In genomic region chr5:115487942-115488580, GRCm38 (mm10) we compare ENCODE assay signal across 11 mouse cellular contexts. TPM values are rescaled to one million over a fixed set of nuclear protein-coding genes. Genes with fewer than 3 reads are reported as not detected.
DNase-seq lines count a peak whose midpoint lies in the region; ATAC-seq lines count a peak whose summit lies in the region.
"Had no signal": no experiment of that assay in that cellular context is flagged by ENCODE, and none has a peak within 500 bp of the region (broad histone marks: within the 10 kb centered on the region; RNA-seq: fewer than 3 reads in every experiment).

No protein-coding gene starts in this region.

- H3K27ac ChIP-seq in hindbrain, embryonic 10.5 days: 0 out of 2 replicates have a peak overlapping the region, but pooled peaks have one; percentile 100
- H3K27ac ChIP-seq in hindbrain, embryonic 11.5 days (ENCODE audit: low read depth, low read length): no peak overlapping the region
- peak overlapping the region; percentile 100; the same call in 1 of the 2 replicates for H3K27ac ChIP-seq in liver, embryonic 12.5 days

- WGBS in hindbrain, embryonic 10.5 days: 73% methylated on average over 9 of the region's 9 CpGs
- 72% methylated on average over 9 of the region's 9 CpGs for WGBS in hindbrain, embryonic 11.5 days
- WGBS in liver, embryonic 12.5 days (ENCODE audit: insufficient replicate concordance): 58% methylated on average over 9 of the region's 9 CpGs

- H3K4me2 ChIP-seq in hindbrain, embryonic 11.5 days (replicated peaks; ENCODE audit: low read depth, low read length): no peak overlapping the region
- H3K4me2 ChIP-seq in liver, embryonic 12.5 days: peak overlapping the region; percentile 70

- H3K27me3 ChIP-seq in hindbrain, embryonic 10.5 days (ENCODE audit: insufficient read depth, poor library complexity, severe bottlenecking): peaks cover 5% of the 10 kb centered on the region
- no peaks in the 10 kb centered on the region for H3K27me3 ChIP-seq in hindbrain, embryonic 11.5 days (ENCODE audit: control insufficient read depth, insufficient read depth, low read length)
- 0 out of 2 replicates have a peak, but pooled peaks cover 3% of the 10 kb centered on the region for H3K27me3 ChIP-seq in liver, embryonic 12.5 days (replicated peaks)
- H3K27me3 ChIP-seq: Patski had no signal

- H3K4me1 ChIP-seq in hindbrain, embryonic 10.5 days (replicated peaks): peaks cover 49% of the 10 kb centered on the region
- peaks cover 6% of the 10 kb centered on the region; the same call in 1 of the 2 replicates for H3K4me1 ChIP-seq in hindbrain, embryonic 11.5 days (replicated peaks; ENCODE audit: control insufficient read depth, insufficient read depth, low read length)
- peaks cover 52% of the 10 kb centered on the region for H3K4me1 ChIP-seq in liver, embryonic 12.5 days

- H3K4me3 ChIP-seq in hindbrain, embryonic 10.5 days: no peak overlapping the region
- H3K4me3 ChIP-seq in hindbrain, embryonic 11.5 days (ENCODE audit: low read depth, low read length): no peak overlapping the region
- H3K4me3 ChIP-seq in liver, embryonic 12.5 days: peak overlapping the region; percentile 43; the same call in 1 of the 2 replicates

- no peak for DNase-seq in hindbrain, embryonic 10.5 days (ENCODE audit: low spot score)
- DNase-seq in hindbrain, embryonic 11.5 days (ENCODE audit: low spot score): no peak
- DNase-seq in A20 (ENCODE audit: low read depth, low spot score) (peak; percentile 63), MEL-GATA-1-ER (ENCODE audit: extremely low read depth, low read depth) (peak; percentile 76)
- DNase-seq in adrenal gland, postnatal 25 days: no peak
- no peak for DNase-seq in cerebellum, adult 8-10 months
- DNase-seq in adrenal gland, adult 18-20 months (ENCODE audit: low spot score in 2 of 2): no peak
- DNase-seq: layer of hippocampus, postnatal 36 days had no signal

- ATAC-seq in hindbrain, embryonic 11.5 days (ENCODE audit: low FRiP score): no peak
- ATAC-seq in liver, embryonic 12.5 days: no peak
- ATAC-seq: Patski had no signal

- no peaks in the 10 kb centered on the region for H3K9me3 ChIP-seq in hindbrain, embryonic 10.5 days
- no peaks in the 10 kb centered on the region for H3K9me3 ChIP-seq in hindbrain, embryonic 11.5 days (ENCODE audit: control insufficient read depth, low read length)
- no peaks in the 10 kb centered on the region for H3K9me3 ChIP-seq in liver, embryonic 12.5 days (replicated peaks)

- no peaks in the 10 kb centered on the region for H3K36me3 ChIP-seq in hindbrain, embryonic 10.5 days
- no peaks in the 10 kb centered on the region for H3K36me3 ChIP-seq in hindbrain, embryonic 11.5 days (ENCODE audit: control insufficient read depth, insufficient read depth, low read length)
- no peaks in the 10 kb centered on the region for H3K36me3 ChIP-seq in liver, embryonic 12.5 days

- H3K9ac ChIP-seq in hindbrain, embryonic 11.5 days (ENCODE audit: low read depth, low read length): no peak overlapping the region
- peak overlapping the region; percentile 80 for H3K9ac ChIP-seq in liver, embryonic 12.5 days

RNA-seq across cellular contexts. Expression of gene Sirt4, which starts 3.5 kb away (rescaled TPM):
- 17.2 and 17.3 TPM in 2 replicates for polyA plus RNA-seq in hindbrain, embryonic 10.5 days (2016; fragmentation: Nextera tagmentation; extraction: Ambion mirVana)
- 21.3 and 23.1 TPM in 2 replicates for polyA plus RNA-seq in hindbrain, embryonic 11.5 days (2014; fragmentation: Nextera tagmentation; extraction: Ambion mirVana)
- polyA plus RNA-seq in liver, embryonic 12.5 days (2016; fragmentation: Nextera tagmentation; extraction: Ambion mirVana): 6.3 and 7.5 TPM in 2 replicates
- 25.2 and 38.3 TPM in 2 replicates for total RNA-seq in adrenal gland, postnatal 25 days (2021)
- total RNA-seq in adrenal gland, adult 18-20 months (2021): 10 to 100 TPM; 18.1 to 21.2 TPM

RNA-seq across cellular contexts. Expression of gene Pxn, which starts 18.4 kb away (rescaled TPM):
- polyA plus RNA-seq in hindbrain, embryonic 10.5 days (2016; fragmentation: Nextera tagmentation; extraction: Ambion mirVana): 32.6 and 42.6 TPM in 2 replicates
- 9.0 and 10.1 TPM in 2 replicates for polyA plus RNA-seq in hindbrain, embryonic 11.5 days (2014; fragmentation: Nextera tagmentation; extraction: Ambion mirVana)
- 17.4 and 20.1 TPM in 2 replicates for polyA plus RNA-seq in liver, embryonic 12.5 days (2016; fragmentation: Nextera tagmentation; extraction: Ambion mirVana)
- total RNA-seq in adrenal gland, postnatal 25 days (2021): 38.4 and 45.8 TPM in 2 replicates
- 10 to 100 TPM; 34.1 to 42.2 TPM for total RNA-seq in adrenal gland, adult 18-20 months (2021)

RNA-seq across cellular contexts. Expression of gene Pla2g1b, which starts 22.0 kb away (rescaled TPM):
- polyA plus RNA-seq in hindbrain, embryonic 10.5 days (2016; fragmentation: Nextera tagmentation; extraction: Ambion mirVana): 0.51 TPM in 1 of 2 replicates, not detected in the other
- 0.56 and 1.1 TPM in 2 replicates for polyA plus RNA-seq in hindbrain, embryonic 11.5 days (2014; fragmentation: Nextera tagmentation; extraction: Ambion mirVana)
- polyA plus RNA-seq in liver, embryonic 12.5 days (2016; fragmentation: Nextera tagmentation; extraction: Ambion mirVana): 0.42 and 0.69 TPM in 2 replicates
- not detected in 2 replicates for total RNA-seq in adrenal gland, postnatal 25 days (2021)
- total RNA-seq in adrenal gland, adult 18-20 months (2021): not detected
- total RNA-seq: layer of hippocampus, postnatal 36 days had no signal
- polyA plus RNA-seq: inflammation-experienced regulatory T-cells, adult 6 months; Patski had no signal

RNA-seq across cellular contexts. Expression of gene Msi1, which starts 58.7 kb away (rescaled TPM):
- polyA plus RNA-seq in hindbrain, embryonic 10.5 days (2016; fragmentation: Nextera tagmentation; extraction: Ambion mirVana): 167 and 222 TPM in 2 replicates
- 136 and 141 TPM in 2 replicates for polyA plus RNA-seq in hindbrain, embryonic 11.5 days (2014; fragmentation: Nextera tagmentation; extraction: Ambion mirVana)
- 2.5 and 2.7 TPM in 2 replicates for polyA plus RNA-seq in liver, embryonic 12.5 days (2016; fragmentation: Nextera tagmentation; extraction: Ambion mirVana)
- total RNA-seq in adrenal gland, postnatal 25 days (2021): 15.3 and 20.8 TPM in 2 replicates
- 10 to 100 TPM; 12.4 to 20.8 TPM for total RNA-seq in adrenal gland, adult 18-20 months (2021)
- polyA plus RNA-seq: inflammation-experienced regulatory T-cells, adult 6 months had no signal

Comparison
In these comparisons a context has a peak if more than half of its experiments do, and no peak if none do; other contexts are left out.
1. DNase-seq: peak in A20 (single experiment) and MEL-GATA-1-ER (single experiment); none in hindbrain, embryonic 10.5 days (single experiment), hindbrain, embryonic 11.5 days (single experiment), adrenal gland, postnatal 25 days (single experiment), cerebellum, adult 8-10 months (single experiment) and adrenal gland, adult 18-20 months (0 of 2).